Mouse (Mus musculus) intestine, postnatal 0 days (tissue): ENCODE results near the gene Gm49450. TPM values are rescaled to one million over a fixed set of nuclear protein-coding genes. Genes with fewer than 3 reads are reported as not detected.
A peak's percentile ranks its signal among the peaks of the same experiment; 100 is the strongest.

Experiments used
- ATAC-seq: fragments of 200-750 bp; cut with Nextera tagmentation; 2 replicates; pipeline ENCODE4 v1.8.0; 2017; ENCODE audit warnings: mild to moderate bottlenecking, moderate TSS enrichment, moderate library complexity
- H3K27ac ChIP-seq: fragments of 300-500 bp; sonication (generic); 2 replicates; pipeline ENCODE4 v1.5.1; 2014; ENCODE audit warnings: mild to moderate bottlenecking, low read depth, low read length, moderate library complexity
- H3K27me3 ChIP-seq: fragments of 300-500 bp; sonication (generic); replicated peaks from 2 replicates; pipeline ENCODE4 v1.6.1; 2014; ENCODE audit warnings: low read length, mixed read lengths; ENCODE audit not compliant: control insufficient read depth, insufficient read depth
- H3K36me3 ChIP-seq: fragments of 300-500 bp; sonication (generic); 2 replicates; pipeline ENCODE4 v1.6.1; 2014; ENCODE audit warnings: mild to moderate bottlenecking, moderate library complexity; ENCODE audit not compliant: control insufficient read depth, insufficient read depth
- H3K4me1 ChIP-seq: fragments of 300-500 bp; sonication (generic); replicated peaks from 2 replicates; pipeline ENCODE4 v1.6.1; 2014; ENCODE audit warnings: antibody characterized with exemption, low read length, mixed read lengths; ENCODE audit not compliant: control insufficient read depth, insufficient read depth
- H3K4me2 ChIP-seq: fragments of 300-500 bp; sonication (generic); replicated peaks from 2 replicates; pipeline ENCODE4 v1.6.1; 2014; ENCODE audit warnings: low read depth, mild to moderate bottlenecking, moderate library complexity
- H3K4me3 ChIP-seq: fragments of 300-500 bp; sonication (generic); 2 replicates; pipeline ENCODE4 v1.5.1; 2014; ENCODE audit warnings: low read depth, low read length
- H3K9ac ChIP-seq: fragments of 300-500 bp; sonication (generic); 2 replicates; pipeline ENCODE4 v1.6.1; 2014; ENCODE audit warnings: mild to moderate bottlenecking, low read depth, low read length
- H3K9me3 ChIP-seq: fragments of 300-500 bp; sonication (generic); 2 replicates; pipeline ENCODE4 v1.6.1; 2016; ENCODE audit warnings: mixed run types; ENCODE audit not compliant: control insufficient read depth
- CTCF ChIP-seq: sonication (generic); IDR thresholded peaks from 2 replicates; pipeline ENCODE4 v1.5.1; 2016; ENCODE audit warnings: low read depth, mild to moderate bottlenecking, control low read depth, antibody characterized with exemption, moderate library complexity
- WGBS: fragments of 180-500 bp; shearing (Covaris S2); extraction: QIAGEN DNeasy Blood & Tissue Kit; methylation state at CpG from one replicate; pipeline ENCODE4 v1.1.7; 2014; 5-methylcytosine and 5-hydroxymethylcytosine counted together
- polyA plus RNA-seq: library from polyadenylated mRNA; unstranded; fragments of >200 nt; fragmentation: Nextera tagmentation; extraction: Ambion mirVana; gene quantifications from 2 replicates; pipeline ENCODE4 v1.2.1, GENCODE M21; 2015

Gm49450 gene
- polyA plus RNA-seq, 1 experiment from 2014 or later = not detected

DNA sequence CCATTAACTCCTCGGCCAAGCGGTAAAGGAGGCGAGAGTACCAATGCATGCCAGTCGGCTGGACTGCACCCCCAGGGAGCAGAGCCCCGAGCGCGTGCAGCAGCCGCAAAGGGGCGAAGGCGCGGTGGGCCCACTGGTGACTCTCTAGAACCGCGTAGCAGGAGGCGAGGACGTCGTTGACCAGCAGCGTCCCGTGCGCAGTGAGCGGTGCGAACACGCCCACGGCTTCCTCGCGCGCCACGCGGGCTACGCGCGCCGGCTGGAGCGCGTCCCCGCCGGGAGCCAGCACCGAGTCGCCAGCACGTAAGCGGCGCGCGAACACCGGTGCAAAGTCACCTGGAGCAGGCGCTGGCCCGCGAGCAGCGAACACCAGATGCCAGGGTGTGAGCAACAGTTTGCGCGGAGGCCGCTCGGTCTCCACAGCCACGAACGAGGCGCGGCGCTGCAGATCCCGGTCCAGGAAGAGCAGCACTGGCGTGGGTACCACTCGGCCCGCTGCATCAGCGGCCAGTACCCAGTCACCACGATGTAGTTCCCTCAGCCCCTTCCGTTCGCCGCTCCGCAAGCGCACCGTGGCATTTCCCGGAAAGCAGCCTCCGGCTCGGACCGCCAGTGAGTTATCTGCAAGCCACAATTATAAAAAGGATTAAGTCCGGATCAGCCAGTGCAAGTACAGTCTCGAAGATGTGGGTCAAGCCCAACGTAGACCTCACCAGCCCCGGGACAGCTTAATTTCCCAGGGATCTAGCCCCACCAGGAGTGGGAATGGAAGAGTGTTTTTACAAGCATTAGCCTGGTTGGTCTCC, 59.2 kb downstream of the Gm49450 start, which contains the start of gene Rhebl1:
Gene Rhebl1, minus strand, starts transcription at position 601 of the 806 bp plus-strand sequence.
- no peaks in the 10 kb centered on the region for H3K36me3 ChIP-seq
- H3K27me3 ChIP-seq = peaks cover 54% of the 10 kb centered on the region
- H3K4me1 ChIP-seq = peaks cover 16% of the 10 kb centered on the region
- peak within 1 kb of the TSS; percentile 52 for H3K4me3 ChIP-seq
- peak within 1 kb of the TSS; percentile 31; the same call in 1 of the 2 replicates for H3K9ac ChIP-seq
- no peak within 1 kb of the TSS for H3K27ac ChIP-seq
- peak within 1 kb of the TSS; percentile 95 for H3K4me2 ChIP-seq
- peak; percentile 18; the same call in 1 of the 2 replicates for TF ChIP-seq CTCF
- ATAC-seq = peak; percentile 20
- under 1% methylated on average over 77 of the region's 77 CpGs for WGBS
- no peaks in the 10 kb centered on the region for H3K9me3 ChIP-seq

DNA sequence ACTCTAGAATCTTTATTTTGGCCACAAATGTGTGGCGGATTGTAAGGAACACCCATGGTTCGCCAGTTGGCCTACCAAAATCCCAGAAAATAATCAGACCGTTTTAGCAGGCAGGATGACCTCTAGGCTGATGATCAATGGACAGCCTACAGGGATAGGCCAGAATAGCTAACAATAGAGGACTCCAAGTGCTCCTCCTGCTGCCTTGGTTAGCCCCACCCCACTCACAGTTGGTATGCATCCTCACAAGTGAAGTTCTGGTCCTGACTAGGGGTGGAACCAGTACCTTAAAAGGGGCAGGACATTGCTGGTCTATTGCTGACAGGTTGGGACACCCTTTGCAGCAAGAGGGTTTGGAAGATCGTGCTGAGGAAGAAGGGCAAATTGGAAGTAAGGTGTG, 60.3 kb downstream of the Gm49450 start:
- no peak for TF ChIP-seq CTCF
- H3K27me3 ChIP-seq = peaks cover 43% of the 10 kb centered on the region
- peaks cover 15% of the 10 kb centered on the region for H3K4me1 ChIP-seq
- no peak overlapping the region for H3K27ac ChIP-seq
- ATAC-seq = no peak
- no peak overlapping the region for H3K4me2 ChIP-seq
- no peak overlapping the region for H3K9ac ChIP-seq
- no peaks in the 10 kb centered on the region for H3K9me3 ChIP-seq
- H3K36me3 ChIP-seq = no peaks in the 10 kb centered on the region
- 82% methylated on average over 4 of the region's 4 CpGs for WGBS
- H3K4me3 ChIP-seq = no peak overlapping the region

DNA sequence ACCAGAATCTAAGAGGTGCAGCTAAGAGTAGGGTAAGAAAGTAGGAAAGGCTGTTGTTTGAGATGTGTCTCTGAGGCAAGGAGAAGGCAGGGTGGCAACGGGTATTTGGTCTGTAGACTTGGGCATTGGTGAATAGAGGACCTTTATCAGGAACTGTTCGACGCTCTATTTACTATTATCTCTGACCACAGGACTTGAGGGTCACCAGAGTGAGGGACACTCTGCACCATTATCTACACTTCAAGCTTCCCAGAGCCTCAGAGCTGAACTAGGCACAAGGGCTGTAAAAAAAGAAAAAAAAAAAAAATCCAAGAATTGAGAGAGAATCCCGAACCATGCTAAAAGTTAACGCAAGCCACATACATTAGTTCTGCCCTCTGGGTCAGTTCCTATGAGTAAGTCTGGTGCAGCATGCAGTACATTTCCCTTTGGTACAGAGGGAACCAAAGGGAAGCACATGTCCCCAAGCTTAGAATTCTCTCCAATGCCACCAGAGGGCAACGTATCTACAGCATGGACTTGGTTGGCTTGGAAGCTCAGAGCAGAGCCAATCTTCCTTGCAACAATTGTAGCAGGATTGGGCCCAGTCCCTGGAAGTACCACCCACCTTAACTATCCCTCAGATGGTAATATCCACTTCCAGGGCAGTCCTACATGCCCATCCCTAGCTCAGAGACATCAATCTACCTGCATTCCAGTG, 61.3 kb downstream of the Gm49450 start:
- peaks cover 13% of the 10 kb centered on the region for H3K4me1 ChIP-seq
- peaks cover 33% of the 10 kb centered on the region for H3K27me3 ChIP-seq
- H3K36me3 ChIP-seq = no peaks in the 10 kb centered on the region
- H3K27ac ChIP-seq = no peak overlapping the region; the same call in 1 of the 2 replicates
- no peak overlapping the region for H3K4me3 ChIP-seq
- ATAC-seq = peak; percentile 70
- TF ChIP-seq CTCF = peak; percentile 98
- H3K9ac ChIP-seq = no peak overlapping the region
- no peak overlapping the region for H3K4me2 ChIP-seq
- H3K9me3 ChIP-seq = no peaks in the 10 kb centered on the region
- 31% methylated on average over 6 of the region's 6 CpGs for WGBS

DNA sequence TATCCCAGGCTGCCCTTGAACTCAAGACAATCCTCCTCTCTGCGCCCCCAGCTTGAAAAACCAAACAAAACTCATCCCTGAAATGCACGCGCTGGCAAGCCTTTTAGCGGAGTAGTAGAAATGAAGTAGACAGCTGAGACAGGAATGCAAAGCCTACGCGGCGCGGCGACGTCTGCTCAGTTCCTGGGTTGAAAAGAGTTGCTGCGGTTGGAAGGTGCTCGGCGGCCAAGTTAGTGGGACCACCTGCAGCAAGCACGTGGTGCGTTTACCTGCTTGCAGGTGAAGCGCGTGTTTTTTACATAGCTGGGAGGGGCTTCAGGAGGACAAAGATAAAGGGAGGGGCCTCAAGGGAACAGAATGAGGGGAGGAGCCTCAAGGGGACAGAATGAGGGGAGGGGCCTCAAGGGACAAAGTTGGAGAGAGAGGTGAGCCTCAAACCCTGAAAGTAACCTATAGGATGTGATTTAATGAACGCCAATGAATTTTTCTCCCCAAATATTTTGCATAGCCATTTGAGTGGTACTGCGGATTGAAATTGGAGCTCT, 62.1 kb downstream of the Gm49450 start:
- Histone ChIP-seq H3K9ac (no peak overlapping the region), H3K36me3 (no peaks in the 10 kb centered on the region), H3K4me2 (peak overlapping the region; percentile 52), H3K9me3 (no peaks in the 10 kb centered on the region), H3K4me3 (peak overlapping the region; percentile 17), H3K27ac (no peak overlapping the region), H3K4me1 (peaks cover 13% of the 10 kb centered on the region), H3K27me3 (peaks cover 26% of the 10 kb centered on the region)
- no peak for TF ChIP-seq CTCF
- no peak for ATAC-seq
- 9% methylated on average over 19 of the region's 19 CpGs for WGBS

DNA sequence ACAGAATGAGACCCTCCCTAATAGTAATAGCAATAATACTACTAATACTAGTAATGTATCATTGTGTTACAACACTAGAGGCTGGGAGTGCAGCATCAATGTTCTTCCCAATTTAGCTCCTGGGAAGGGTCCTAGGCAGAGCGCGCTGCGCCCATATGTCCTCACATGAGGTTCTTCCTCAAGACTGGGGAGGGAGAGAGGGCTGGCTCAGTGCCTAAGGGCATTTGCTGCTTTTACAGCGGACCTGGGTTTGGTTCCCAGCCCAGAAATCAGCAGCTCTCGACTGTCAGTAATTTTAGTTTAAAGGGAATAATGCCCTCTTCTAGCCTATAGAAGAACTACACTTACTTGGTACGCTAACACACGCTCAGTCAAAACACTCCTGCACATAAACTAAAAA, 65.8 kb downstream of the Gm49450 start:
- Histone ChIP-seq H3K36me3 (no peaks in the 10 kb centered on the region), H3K9ac (no peak overlapping the region), H3K9me3 (no peaks in the 10 kb centered on the region), H3K4me2 (no peak overlapping the region), H3K4me1 (0 out of 2 replicates have a peak, but pooled peaks cover 5% of the 10 kb centered on the region), H3K27ac (no peak overlapping the region), H3K27me3 (no peaks in the 10 kb centered on the region), H3K4me3 (no peak overlapping the region)
- no peak for ATAC-seq
- TF ChIP-seq CTCF = no peak
- 82% methylated on average over 7 of the region's 7 CpGs for WGBS
